Mouse (Mus musculus) monocyte, adult 5-6 weeks (primary cell): ENCODE data around the gene Slc30a4. TPM values are rescaled to one million over a fixed set of nuclear protein-coding genes. Genes with fewer than 3 reads are reported as not detected.

Experiments used
- ATAC-seq: fragments of 153-309, 156-312 bp; replicated peaks from 2 replicates; pipeline ENCODE4 v1.8.0; 2017; ENCODE audit warnings: mild to moderate bottlenecking; ENCODE audit not compliant: low TSS enrichment, insufficient number of reproducible peaks, severe bottlenecking, poor library complexity, low FRiP score
- total RNA-seq: library from RNA; stranded (forward); fragments of 200-1000, 200-491, 200-594 nt; gene quantifications from 3 replicates; pipeline ENCODE4 v1.2.3, GENCODE M21; 2017

Slc30a4 gene
- total RNA-seq, 1 experiment from 2014 or later: 1.1 TPM

DNA sequence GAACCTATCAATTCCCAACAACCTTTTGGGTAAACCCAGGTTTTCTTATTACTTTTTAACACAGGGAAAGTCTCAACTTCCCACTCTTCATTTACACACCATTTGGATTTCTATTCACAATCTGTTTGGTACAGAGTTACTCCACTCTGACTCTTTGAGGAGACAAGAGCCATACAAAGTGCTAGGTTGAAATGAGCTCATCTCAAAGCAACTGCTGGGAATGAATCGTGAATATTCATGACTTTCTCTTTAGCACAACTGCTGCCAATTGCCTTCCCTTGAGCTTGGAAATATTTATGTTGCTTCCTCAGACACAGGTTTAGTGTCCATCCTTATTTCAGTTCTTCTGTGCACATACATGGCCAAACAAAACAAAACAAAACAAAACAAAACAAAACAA lies 18.8 kb downstream of the Slc30a4 start:
- ATAC-seq: no peak

DNA sequence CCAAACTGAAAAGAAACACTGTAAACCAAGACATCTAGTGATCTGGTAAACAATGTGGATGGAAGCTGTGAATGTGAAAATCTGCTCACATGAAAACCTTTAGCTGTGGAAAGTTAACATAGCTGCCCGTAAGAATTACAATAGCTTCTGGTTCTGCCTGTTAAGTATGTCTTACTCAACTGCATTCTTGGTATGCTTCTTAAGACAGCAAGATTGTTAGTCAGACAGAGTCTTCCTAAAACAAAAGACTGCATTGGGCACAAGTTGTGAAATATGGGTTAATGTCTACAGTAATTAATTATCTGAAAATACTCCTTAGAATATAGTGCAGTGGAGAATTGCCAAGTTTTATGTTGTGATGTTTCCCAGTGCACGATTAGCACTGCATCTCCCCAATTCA lies 19.9 kb downstream of the Slc30a4 start:
- no peak for ATAC-seq

DNA sequence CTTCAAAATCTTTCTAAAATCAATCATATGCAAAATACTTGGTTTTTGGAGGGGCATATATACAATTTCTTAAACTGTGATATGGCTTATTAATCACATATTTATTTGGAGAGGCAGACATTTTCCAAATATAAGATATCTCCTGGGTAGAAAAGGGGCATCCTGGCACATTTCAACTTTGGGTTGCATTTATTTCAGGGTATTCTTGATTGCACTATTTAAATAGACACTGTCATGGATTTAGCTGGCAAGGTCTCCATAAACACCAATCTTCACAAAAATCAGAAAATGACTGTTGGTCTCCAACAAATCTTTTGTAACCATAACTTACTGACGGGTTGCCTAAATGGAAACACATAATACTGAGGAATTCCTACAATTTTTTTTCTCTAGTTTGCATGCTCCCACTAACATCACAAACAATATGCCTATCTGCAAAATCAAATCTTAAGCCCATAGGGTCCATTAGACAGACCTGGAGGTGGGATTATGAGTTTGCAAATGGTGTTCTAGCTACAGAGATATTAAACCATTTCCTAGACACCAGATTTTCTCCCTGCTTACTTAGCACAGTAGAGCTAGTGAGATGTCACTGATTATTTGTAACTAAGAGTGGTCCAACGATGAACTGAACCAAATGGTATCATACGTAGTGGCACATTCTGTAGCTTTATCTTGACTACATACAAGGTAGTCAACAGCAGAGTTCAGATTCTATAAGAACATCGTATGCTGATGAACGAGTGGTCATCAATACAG lies 20.9 kb downstream of the Slc30a4 start:
- ATAC-seq: peak; percentile 78

DNA sequence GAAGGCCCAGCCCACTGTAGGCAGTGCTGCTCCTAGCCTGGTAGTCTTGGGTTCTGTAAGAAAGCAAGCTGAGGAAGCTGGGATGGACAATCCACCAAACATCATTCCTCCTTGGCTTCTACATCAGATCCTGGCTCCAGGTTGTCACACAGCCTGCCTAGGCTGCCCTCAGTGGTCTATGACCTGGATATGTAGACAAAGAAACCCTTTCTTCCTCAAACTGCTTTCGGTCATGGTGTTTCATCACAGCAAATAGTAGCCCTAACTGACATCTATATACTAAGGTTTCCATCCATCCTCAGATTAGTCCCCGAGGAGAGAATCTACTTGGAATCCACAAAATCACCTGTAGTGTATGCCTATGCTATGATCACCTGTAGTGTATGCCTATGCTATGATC lies 27.3 kb downstream of the Slc30a4 start:
- ATAC-seq: no peak

DNA sequence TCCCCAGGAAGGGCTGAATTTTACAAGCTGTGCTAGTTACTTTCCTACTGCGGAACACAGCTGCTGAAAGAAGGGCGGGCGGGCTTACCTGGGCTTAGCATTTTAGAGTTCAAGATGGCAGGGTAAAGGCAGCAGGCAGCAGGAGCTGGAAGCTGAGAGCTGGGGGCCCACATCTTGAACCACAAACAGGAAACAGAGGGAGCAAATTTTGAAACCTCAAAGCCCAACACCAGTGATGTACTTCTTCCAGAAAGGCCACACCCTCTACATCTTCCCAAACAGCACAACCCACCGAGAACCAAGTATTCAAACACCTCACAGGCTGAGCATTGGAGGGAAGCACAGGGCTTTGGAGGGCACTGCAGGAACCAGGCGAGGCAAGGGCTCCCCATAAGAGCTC lies 29.6 kb downstream of the Slc30a4 start:
- ATAC-seq: no peak

DNA sequence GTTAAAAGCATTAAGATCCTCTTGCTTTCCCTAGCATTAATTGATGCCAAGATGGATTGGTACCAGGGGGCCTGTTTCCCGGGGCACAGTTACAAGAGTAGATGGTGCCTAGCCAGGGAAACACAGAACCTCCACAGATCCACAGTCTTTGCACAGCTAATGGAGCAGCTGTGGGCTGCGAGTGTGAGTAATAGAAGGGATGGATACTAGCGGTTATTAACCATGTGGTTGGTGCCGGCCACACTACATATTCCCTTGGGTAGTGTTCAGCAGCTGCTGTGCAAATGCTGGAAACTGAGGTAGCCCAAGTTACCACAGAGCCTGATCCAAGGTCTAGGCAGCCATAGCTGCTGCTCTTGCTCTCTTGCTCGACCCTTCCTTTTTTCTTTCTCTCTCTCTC lies 30.7 kb downstream of the Slc30a4 start:
- no peak for ATAC-seq

DNA sequence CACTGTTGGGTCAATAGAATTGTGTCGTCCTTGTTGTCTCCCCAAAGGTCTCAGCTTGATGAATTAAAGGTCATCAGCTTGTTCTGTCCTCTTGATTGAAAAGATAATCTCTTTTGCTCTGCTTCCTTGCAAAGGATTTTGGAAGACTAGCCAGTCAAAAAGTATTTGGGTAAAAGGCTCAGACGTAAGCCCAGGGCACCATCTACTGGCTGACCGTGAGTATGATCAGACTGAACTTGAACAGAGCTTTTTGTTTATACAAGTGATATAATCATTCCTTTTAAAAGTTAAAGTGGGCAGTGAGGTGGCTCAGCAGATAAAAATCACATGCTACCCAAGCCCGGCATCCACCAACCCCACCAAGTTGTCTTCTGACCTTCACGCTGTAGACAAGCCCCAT lies 34.6 kb downstream of the Slc30a4 start:
- ATAC-seq: no peak

DNA sequence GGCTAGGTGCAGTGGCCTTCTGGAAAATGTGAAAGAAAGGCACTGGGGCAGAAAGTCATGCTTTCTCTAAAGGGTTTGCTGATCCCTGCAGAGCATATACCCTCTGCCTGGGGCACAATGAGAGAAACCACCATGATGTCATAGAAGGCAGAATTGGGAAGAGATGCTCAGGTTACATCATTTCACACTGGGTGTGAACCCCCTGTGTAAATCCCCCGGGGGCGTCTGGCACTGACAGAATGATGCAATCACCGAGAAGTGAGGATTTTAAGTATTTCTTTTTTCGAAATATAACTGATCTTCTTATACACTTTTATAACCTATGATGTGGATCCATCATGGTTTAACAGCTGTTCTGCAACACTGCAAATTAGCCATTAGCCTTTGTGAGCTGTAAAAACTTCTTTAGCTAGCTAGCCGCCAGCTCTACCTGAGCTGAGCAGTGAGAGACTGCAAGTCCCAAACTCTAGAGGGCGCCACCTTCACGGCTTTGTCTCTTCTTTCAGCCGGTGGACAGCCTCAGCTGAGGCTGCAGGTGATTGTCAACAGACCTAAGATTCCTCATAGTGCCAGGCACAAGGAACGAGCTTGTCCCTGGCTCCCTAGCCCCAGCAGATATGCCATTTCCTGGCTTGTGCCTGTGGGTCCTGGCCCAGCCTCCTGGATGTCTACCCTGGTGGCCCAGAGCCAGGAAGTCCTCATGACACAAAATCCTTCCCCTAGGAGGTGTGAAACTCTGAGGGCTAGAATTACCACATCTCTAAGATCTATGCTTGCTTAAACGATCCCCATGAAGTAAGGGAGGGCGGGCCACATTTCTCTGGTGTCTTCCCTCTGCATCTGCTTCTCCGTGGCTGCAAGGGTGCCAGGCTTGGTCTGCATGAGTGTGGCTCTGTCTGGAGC lies 36.2 kb downstream of the Slc30a4 start:
- peak; percentile 33; the same call in 1 of the 2 replicates for ATAC-seq

DNA sequence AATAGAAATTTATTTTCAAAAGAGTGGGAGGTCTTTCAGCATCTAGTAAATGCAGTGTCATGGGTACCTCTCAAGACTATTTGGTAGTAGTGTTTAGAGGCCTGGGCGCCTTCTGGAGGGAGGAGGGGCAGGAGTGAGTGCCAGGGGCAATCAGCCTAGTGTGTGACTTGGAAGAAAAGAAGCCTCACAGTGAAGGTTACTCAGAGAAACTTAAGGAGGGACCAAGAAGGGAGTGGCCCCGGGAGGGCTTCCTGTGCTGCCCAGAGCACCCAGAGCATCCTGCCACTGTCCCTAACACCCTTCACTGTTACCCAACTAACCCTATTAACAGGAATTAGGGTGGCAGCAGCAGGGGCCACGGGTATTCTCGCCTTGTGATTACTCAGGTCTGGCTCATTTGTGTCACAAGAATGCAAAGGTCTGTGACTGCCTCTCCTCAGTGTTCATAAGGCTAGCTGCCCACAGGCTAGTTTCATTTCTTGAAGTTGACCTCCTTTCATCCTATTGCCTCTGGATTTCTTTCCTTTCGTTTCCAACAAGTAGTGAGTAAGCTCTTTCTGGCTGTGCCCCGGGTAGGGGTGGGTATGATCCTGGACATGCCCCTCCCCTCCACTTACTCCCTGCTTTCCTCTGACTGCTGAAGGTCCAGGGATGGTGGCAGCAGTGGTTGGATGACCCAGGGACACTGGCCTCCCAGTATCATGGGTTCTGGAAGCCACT lies 37.0 kb downstream of the Slc30a4 start:
- ATAC-seq: peak; percentile 34; the same call in 1 of the 2 replicates

DNA sequence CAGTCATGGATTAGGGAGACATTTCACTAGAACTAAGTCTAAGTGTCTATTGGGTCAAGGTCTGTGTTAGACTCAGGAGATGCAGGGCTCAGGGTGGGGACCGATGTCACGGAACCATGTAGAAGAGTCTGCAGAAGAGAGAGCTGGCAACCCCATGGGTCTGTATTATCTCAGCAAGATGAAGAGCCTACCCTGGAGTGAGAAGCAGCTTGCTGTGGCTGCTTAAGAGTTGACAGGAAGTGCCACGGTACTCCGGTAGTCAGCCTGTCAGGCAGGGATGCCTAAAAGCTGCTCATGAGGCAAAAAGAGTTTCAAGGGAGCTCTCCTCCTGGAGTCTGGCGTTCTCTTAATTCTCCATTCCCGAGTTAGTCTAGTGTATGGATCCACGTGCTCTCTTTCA lies 42.6 kb downstream of the Slc30a4 start:
- ATAC-seq: no peak

DNA sequence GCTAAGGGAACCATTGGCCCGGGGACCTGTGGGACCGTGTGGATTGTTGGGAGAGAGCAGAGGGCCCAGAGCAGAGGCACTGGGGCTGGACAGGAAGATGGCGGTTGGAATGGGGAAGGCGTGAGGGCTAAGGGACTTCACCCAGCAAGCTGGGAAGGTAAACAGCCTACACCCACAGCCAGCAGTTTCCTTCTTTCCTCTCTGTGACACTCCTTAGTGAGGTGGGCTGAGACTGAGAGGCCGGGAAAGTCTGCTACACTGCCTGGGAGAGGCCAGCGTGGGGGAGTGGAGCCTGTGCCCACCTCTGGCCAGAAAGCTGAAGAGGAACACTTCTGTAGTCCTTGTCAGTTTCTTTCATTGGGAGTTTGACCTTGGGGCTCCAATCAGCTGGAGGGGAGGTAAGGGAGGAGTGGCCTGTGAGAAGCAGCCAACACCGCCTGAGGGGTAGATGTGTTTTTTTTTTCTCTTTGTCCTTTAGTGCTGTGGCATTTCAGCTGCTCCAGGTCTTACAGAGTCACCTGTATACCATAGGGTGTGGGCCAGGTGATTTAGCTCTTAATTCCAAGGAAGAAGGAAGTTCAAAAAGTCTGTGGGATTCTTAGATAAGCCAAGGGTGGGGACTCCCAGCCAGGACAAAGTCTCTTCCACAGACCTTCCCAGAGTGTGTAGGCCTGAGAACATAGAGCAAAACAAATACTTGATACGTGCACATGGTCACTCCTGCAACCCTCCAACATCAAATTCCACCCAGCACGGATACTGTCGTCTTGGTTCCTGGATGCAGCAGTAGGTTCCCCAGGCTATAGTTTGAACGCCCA lies 44.5 kb downstream of the Slc30a4 start:
- ATAC-seq: no peak

DNA sequence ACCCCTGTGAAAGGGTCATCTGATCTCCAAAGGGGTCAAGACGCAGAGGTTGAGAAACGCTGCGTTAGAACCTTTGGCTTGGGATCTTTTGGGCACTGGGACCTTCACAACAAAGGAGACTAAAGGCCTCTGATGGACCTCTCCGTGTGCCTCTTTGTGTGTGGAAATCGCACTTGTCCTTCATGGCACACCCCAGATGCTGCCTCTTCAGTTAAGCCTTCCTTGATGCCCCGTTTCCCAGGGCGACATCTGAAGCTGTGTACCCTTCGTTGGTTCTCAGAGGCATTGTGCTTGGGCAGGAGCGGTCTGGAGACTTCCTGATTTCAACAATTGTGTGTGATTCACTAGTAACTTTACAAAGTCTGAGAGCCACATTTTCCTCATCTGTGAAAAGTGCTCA lies 45.7 kb downstream of the Slc30a4 start:
- ATAC-seq: no peak

DNA sequence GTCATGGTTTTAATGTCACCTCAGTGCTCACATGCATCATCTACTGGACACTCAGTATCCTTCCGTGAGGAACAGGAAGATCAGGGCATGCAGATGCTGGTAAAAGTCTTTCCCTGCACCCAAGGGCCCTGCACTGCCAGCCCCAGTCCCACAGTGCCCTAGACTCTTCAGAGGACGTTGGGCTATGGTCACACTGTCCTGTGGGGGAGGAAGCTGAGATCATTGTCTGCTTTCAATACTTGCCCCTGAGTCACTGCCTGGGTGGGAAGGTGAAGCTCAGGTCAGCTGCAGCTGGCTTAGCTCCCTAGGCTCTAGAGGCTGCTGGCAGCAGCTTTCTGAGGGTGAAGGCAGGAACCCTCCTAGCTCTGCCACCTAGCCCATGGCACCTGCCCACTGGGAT lies 46.4 kb downstream of the Slc30a4 start:
- no peak for ATAC-seq

DNA sequence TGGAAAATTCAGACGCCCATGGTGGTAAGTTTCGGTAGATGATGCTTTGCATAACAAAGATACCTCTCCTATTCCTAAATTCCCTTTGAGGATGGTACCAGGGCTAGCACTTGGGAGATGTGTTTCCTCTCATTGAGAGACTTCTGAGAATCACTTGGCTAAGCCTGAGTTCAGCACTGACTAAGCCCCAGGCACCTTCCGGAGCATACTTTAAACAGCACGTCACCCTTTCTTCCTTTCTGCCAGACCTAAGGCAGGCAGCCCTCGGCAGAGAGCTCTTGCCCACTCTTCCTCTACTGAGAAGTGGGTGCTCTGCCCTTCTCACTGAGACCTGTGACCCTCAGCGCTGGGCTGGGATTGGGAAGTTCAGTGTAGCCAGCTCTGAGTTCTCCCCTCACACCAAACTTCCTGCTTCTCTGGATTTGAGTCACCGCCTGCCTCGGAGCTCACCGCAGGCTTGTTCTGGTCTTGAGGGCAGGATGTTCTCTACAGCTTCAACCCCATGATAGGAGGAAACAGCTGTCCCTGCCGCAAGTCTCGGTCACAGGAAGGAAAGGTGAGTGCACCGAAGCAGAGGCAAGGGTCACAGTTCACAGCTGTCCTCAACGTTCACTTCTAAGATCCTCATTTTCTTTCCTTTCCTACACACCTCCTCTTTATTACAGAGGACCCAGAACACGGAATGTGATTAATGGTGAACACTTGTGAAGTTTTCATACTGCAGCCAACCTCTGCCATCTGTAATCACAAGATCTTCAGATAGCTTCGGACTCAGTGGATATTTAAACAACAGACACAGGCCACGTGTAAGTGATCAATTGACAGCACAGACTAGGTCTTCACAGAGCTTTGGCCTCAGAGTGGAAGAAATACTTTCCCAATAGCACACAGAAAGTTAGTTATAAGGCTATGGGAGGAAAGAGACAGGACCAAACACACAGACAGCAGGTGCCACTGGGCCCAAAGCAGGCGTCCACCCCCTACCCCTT lies 50.1 kb downstream of the Slc30a4 start:
- peak; percentile 79 for ATAC-seq

DNA sequence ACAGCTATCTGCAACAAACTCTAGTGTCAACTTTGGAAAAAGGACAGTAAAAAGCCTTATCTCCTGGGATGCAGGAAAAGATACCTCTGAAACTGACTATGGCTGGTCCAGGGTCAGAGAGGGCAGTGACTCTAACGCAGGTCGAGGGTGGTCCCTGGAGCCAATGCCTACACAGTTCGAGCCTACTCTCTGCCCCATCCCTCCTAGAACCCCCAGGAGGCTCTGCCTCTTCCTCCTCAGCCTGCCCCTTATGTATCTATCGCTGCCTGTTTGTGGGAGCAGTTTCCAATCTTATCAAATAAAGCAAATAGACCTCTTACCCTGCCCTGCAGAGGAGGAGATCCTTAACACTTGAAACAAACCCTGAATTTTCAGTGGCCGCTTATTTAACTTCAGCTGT lies 63.8 kb downstream of the Slc30a4 start:
- ATAC-seq: no peak

DNA sequence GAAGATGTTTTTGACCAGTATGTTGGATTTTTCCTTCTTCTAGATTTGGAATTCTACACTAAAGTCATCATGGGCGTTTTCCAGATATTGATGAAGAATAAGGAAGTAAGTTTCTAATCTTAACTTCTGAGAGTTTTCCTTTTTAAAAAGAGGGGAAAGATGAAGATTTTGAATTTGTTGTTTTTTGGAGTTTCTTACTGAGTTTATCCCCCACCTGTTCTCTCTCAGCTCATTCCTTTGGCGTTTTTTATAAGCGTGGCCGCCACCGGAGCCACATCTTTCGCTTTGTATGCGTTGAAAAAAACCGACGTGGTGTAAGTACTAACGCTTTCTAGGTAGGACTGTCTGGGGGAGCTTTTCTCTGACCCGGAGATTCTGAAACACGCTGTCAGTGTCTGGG lies 64.4 kb downstream of the Slc30a4 start:
- ATAC-seq: no peak

DNA sequence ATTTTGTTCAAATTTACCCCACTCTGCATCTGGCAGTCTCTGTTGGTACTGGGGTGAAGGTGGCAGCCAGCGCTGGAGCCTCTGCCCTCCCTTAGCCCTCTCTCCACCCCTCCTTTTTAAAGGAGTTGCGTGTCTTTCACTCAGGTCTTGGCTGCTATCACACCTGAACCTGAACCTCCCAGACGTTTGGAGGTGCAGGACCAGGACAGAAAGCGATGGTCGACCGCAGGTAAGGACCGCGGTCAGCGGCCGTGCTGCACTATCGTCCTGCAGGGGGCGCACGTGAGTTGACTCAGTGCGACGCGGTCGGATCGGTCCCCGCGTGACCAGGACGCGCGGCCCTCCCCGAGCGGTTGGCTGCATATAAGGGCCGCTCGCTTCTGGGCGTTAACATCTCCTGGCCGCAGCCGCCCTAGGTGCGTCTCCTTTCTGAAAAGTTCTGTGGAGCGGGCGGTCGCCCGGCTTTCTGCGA lies 64.9 kb downstream of the Slc30a4 start:
- ATAC-seq: peak; percentile 89
